Mouse (Mus musculus): ENCODE data around the gene Adamts9. TPM values are rescaled to one million over a fixed set of nuclear protein-coding genes. Genes with fewer than 3 reads are reported as not detected.

Adamts9 gene
- polyA plus RNA-seq, 1 experiment from 2014 or later, result 14.2 TPM

GRCm38 (mm10) chr6:92817661-92818060 is 125.6 kb downstream of the Adamts9 start:
- H3K27ac ChIP-seq, result no peak overlapping the region
- H3K36me3 ChIP-seq, result peaks cover 58% of the 10 kb centered on the region
- peaks cover 20% of the 10 kb centered on the region for H3K4me1 ChIP-seq
- no peaks in the 10 kb centered on the region for H3K27me3 ChIP-seq
- H3K9me3 ChIP-seq (replicated peaks), result no peaks in the 10 kb centered on the region
- H3K4me3 ChIP-seq (replicated peaks), result no peak overlapping the region
- no peak overlapping the region for H3K4me2 ChIP-seq
- no peak for ATAC-seq (replicated peaks; ENCODE audit: low FRiP score)
- 71% methylated on average over 8 of the region's 8 CpGs for WGBS
- no peak overlapping the region for H3K9ac ChIP-seq

DNA sequence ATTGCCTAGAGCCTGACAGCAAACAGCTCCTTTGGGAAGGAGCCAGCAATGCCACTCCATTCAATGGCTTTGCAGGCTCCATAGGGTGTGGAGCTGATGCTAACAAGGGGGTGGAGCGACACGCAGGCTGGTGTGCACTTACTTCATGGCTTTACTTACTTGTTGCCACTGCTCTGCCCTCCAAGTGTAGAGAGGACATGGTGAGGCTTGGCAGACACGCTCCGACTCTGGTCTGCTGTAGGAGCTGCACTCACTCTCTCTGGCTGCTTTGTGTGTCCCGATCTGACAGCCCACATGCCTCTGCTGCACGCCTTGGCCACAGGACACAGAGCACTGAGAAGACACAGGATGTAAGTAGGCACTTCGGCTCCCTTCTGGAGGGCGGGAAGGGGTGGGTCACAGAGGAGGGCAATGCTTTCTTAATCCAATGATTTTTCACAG is 127.0 kb downstream of the Adamts9 start, which contains the start of gene A730049H05Rik:
A730049H05Rik (plus strand) TSS at position 168 of the 441 bp plus-strand sequence.
- Histone ChIP-seq H3K27ac (peak within 1 kb of the TSS; percentile 41; the same call in 1 of the 2 replicates), H3K27me3 (no peaks in the 10 kb centered on the region), H3K4me1 (peaks cover 26% of the 10 kb centered on the region), H3K4me2 (no peak within 1 kb of the TSS), H3K9me3 (replicated peaks) (no peaks in the 10 kb centered on the region), H3K36me3 (peaks cover 55% of the 10 kb centered on the region), H3K9ac (no peak within 1 kb of the TSS), H3K4me3 (replicated peaks) (no peak within 1 kb of the TSS)
- ATAC-seq (replicated peaks; ENCODE audit: low FRiP score), result 0 out of 2 replicates have a peak, but pooled peaks have one; percentile 29
- WGBS, result 27% methylated on average over 8 of the region's 8 CpGs

DNA sequence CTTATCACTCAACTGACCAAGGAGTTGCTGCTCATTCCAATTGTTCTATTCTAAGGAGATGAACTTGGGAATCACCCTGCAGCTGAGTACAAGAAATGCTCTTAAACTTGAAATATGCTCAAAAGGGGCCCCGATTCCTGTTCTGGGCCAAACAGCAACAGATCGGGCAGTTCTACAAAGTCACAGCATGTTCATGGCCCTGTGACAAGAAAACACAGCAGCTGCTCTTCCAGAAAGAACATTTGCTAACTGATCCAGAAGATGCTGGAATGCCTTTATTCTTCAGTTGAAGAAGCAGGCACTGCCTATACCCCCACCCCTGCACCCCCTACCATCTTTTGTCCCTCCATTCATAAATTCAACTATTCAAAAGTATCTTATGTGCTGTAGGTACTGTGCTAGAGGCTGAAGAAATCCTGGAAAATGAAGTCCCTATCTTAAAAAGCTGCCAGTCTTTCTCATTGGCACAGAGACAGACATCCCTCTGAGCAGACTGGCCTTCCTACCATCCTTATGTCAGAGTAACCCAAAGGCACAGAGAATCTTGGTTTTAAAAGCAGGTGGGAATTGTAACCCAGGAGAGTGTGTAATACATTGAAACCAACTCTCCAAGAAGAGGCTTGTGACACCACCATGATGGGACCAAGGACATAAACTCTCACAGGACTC is 130.5 kb downstream of the Adamts9 start:
- Histone ChIP-seq H3K27me3 (no peaks in the 10 kb centered on the region), H3K36me3 (peaks cover 64% of the 10 kb centered on the region), H3K4me1 (peaks cover 26% of the 10 kb centered on the region), H3K9me3 (replicated peaks) (no peaks in the 10 kb centered on the region), H3K27ac (peak overlapping the region; percentile 37; the same call in 1 of the 2 replicates), H3K4me2 (no peak overlapping the region), H3K9ac (no peak overlapping the region), H3K4me3 (replicated peaks) (no peak overlapping the region)
- no peak for ATAC-seq (replicated peaks; ENCODE audit: low FRiP score)
- 42% methylated on average over 2 of the region's 2 CpGs for WGBS

GRCm38 (mm10) chr6:92811566-92811965 is 131.7 kb downstream of the Adamts9 start:
- Histone ChIP-seq H3K4me2 (no peak overlapping the region), H3K9me3 (replicated peaks) (no peaks in the 10 kb centered on the region), H3K27ac (peak overlapping the region; percentile 10; the same call in 1 of the 2 replicates), H3K9ac (no peak overlapping the region), H3K4me3 (replicated peaks) (no peak overlapping the region), H3K4me1 (peaks cover 23% of the 10 kb centered on the region), H3K36me3 (peaks cover 69% of the 10 kb centered on the region), H3K27me3 (no peaks in the 10 kb centered on the region)
- ATAC-seq (replicated peaks; ENCODE audit: low FRiP score), result no peak

- H3K4me2 ChIP-seq, result no peak overlapping the region
- H3K9me3 ChIP-seq (replicated peaks), result no peaks in the 10 kb centered on the region
- peaks cover 72% of the 10 kb centered on the region for H3K36me3 ChIP-seq
- peaks cover 17% of the 10 kb centered on the region for H3K4me1 ChIP-seq
- H3K4me3 ChIP-seq (replicated peaks), result no peak overlapping the region
- WGBS, result 87% methylated on average over 2 of the region's 2 CpGs
- no peak overlapping the region for H3K9ac ChIP-seq
- ATAC-seq (replicated peaks; ENCODE audit: low FRiP score), result no peak
- no peaks in the 10 kb centered on the region for H3K27me3 ChIP-seq
- H3K27ac ChIP-seq, result peak overlapping the region; percentile 19; the same call in 1 of the 2 replicates
These were observed 132.7 kb downstream of the Adamts9 start for GRCm38 (mm10) chr6:92810628-92811027.

- WGBS, result 90% methylated on average over 3 of the region's 3 CpGs
These were observed 133.5 kb downstream of the Adamts9 start for GRCm38 (mm10) chr6:92809818-92810217.

GRCm38 (mm10) chr6:92804254-92804971 is 138.9 kb downstream of the Adamts9 start:
- H3K36me3 ChIP-seq, result peaks cover 77% of the 10 kb centered on the region
- 88% methylated on average over 3 of the region's 3 CpGs for WGBS
- ATAC-seq (replicated peaks; ENCODE audit: low FRiP score), result no peak
- H3K9me3 ChIP-seq (replicated peaks), result no peaks in the 10 kb centered on the region
- H3K4me3 ChIP-seq (replicated peaks), result no peak overlapping the region
- no peak overlapping the region for H3K27ac ChIP-seq
- H3K4me2 ChIP-seq, result no peak overlapping the region
- no peaks in the 10 kb centered on the region for H3K4me1 ChIP-seq
- no peaks in the 10 kb centered on the region for H3K27me3 ChIP-seq
- no peak overlapping the region for H3K9ac ChIP-seq

More at GRCm38 (mm10) chr6:92809818-92810217, 133.5 kb downstream of the Adamts9 start:
- Histone ChIP-seq H3K4me2 (no peak overlapping the region), H3K9ac (no peak overlapping the region), H3K27me3 (no peaks in the 10 kb centered on the region), H3K4me3 (replicated peaks) (no peak overlapping the region), H3K27ac (no peak overlapping the region), H3K9me3 (replicated peaks) (no peaks in the 10 kb centered on the region), H3K36me3 (peaks cover 72% of the 10 kb centered on the region), H3K4me1 (peaks cover 14% of the 10 kb centered on the region)
- no peak for ATAC-seq (replicated peaks; ENCODE audit: low FRiP score)

DNA sequence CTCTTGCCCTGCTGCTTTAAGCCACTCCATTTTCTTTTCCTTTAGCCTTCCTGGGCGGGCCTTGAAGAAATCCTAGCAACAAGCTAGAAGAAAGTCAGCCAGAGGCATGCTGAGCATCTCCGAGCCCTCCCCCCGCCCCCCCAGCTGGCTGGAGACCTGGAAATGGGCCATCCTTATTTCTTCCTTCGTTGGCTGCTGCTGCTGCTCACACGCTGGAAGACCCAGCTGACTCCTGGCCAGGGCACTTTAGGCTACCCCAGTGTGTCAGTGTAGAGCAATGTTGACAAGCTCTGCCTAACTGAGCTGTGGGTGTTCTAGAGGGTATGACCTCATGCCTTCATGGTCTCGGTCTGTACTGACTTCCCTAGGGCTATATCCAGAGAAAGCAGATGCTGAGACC is 140.1 kb downstream of the Adamts9 start:
- H3K9me3 ChIP-seq (replicated peaks), result no peaks in the 10 kb centered on the region
- no peaks in the 10 kb centered on the region for H3K4me1 ChIP-seq
- no peaks in the 10 kb centered on the region for H3K27me3 ChIP-seq
- no peak overlapping the region for H3K9ac ChIP-seq
- H3K36me3 ChIP-seq, result peaks cover 68% of the 10 kb centered on the region
- H3K4me3 ChIP-seq (replicated peaks), result no peak overlapping the region
- 0 out of 2 replicates have a peak overlapping the region, but pooled peaks have one; percentile 9 for H3K27ac ChIP-seq
- 0 out of 2 replicates have a peak, but pooled peaks have one; percentile 49 for ATAC-seq (replicated peaks; ENCODE audit: low FRiP score)
- WGBS, result 70% methylated on average over 6 of the region's 6 CpGs
- H3K4me2 ChIP-seq, result no peak overlapping the region

DNA sequence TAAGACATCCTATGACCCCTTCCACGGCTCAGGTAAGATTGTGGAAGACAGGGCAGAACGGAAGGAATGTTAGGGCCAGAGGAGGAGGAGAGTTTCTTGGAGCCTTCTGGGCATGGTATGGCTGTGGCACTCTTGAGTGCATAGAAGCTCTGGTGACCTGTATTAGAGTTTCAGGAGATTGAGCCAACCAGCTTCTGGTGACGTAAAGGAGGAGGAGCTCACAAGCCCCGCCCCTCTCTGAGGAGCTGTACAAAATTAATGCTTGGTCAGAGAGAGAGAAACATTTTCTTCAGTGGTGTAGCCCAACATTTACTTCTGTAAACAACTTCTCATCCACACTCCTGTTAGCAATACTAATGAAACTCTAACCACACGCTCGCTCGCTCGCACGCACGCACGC is 140.9 kb downstream of the Adamts9 start:
- Histone ChIP-seq H3K4me2 (no peak overlapping the region), H3K4me1 (no peaks in the 10 kb centered on the region), H3K9ac (no peak overlapping the region), H3K27ac (no peak overlapping the region), H3K9me3 (replicated peaks) (no peaks in the 10 kb centered on the region), H3K36me3 (peaks cover 74% of the 10 kb centered on the region), H3K27me3 (no peaks in the 10 kb centered on the region), H3K4me3 (replicated peaks) (no peak overlapping the region)
- 91% methylated on average over 11 of the region's 11 CpGs for WGBS
- no peak for ATAC-seq (replicated peaks; ENCODE audit: low FRiP score)

- Histone ChIP-seq H3K4me3 (replicated peaks) (no peak overlapping the region), H3K4me2 (no peak overlapping the region), H3K27me3 (no peaks in the 10 kb centered on the region), H3K36me3 (peaks cover 75% of the 10 kb centered on the region), H3K9ac (no peak overlapping the region), H3K27ac (no peak overlapping the region), H3K9me3 (replicated peaks) (no peaks in the 10 kb centered on the region), H3K4me1 (no peaks in the 10 kb centered on the region)
- no peak for ATAC-seq (replicated peaks; ENCODE audit: low FRiP score)
- WGBS, result 84% methylated on average over 2 of the region's 2 CpGs
These were observed 141.8 kb downstream of the Adamts9 start for GRCm38 (mm10) chr6:92801462-92801861.

DNA sequence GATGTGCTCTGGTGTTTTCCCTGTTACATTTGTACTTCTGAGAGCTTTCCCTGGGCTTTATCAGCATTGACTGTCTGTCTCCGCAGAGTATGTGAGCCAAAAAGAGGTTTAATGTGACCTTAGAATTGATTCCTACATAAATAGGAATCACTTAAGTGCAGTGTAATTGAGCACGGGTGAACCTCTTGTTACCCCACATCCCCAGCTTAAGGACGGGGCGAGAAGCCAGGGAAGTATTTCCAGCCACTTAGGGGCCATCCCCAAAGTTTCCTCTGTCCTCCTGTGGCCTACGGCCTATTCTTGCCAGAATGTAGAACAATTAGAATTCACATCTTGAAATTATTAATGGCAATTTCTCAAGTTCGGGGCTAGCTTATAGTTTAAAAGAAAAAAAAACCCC is 149.5 kb downstream of the Adamts9 start:
- no peak overlapping the region for H3K9ac ChIP-seq
- H3K36me3 ChIP-seq, result peaks cover 82% of the 10 kb centered on the region
- ATAC-seq (replicated peaks; ENCODE audit: low FRiP score), result no peak
- no peaks in the 10 kb centered on the region for H3K4me1 ChIP-seq
- WGBS, result 87% methylated on average over 6 of the region's 6 CpGs
- no peaks in the 10 kb centered on the region for H3K9me3 ChIP-seq (replicated peaks)
- no peaks in the 10 kb centered on the region for H3K27me3 ChIP-seq
- H3K4me2 ChIP-seq, result no peak overlapping the region
- H3K27ac ChIP-seq, result no peak overlapping the region
- no peak overlapping the region for H3K4me3 ChIP-seq (replicated peaks)

DNA sequence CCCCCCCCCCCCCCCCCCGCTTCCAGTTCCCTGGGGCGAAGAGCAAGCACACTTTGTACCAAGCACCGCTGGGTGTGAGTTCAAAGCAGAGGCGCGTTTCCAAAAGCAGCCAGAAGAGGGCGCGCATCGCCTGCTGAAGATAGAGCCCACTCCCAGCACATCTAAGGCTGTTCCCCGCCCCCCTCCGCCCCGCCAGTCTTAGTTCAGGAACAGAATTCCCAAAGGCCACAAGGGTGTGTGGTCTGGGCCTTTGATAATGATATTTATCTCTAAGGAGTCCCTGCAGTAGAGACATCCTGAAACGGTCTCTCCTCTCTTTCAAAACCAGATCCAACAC is 155.9 kb downstream of the Adamts9 start:
- WGBS, result 2% methylated on average over 11 of the region's 12 CpGs
- peaks cover 10% of the 10 kb centered on the region; the same call in 1 of the 2 replicates for H3K4me1 ChIP-seq
- no peaks in the 10 kb centered on the region for H3K27me3 ChIP-seq
- H3K36me3 ChIP-seq, result peaks cover 62% of the 10 kb centered on the region
- no peaks in the 10 kb centered on the region for H3K9me3 ChIP-seq (replicated peaks)
- ATAC-seq (replicated peaks; ENCODE audit: low FRiP score), result peak; percentile 87
- peak overlapping the region; percentile 24 for H3K4me3 ChIP-seq (replicated peaks)
- no peak overlapping the region for H3K27ac ChIP-seq
- H3K4me2 ChIP-seq, result peak overlapping the region; percentile 53
- no peak overlapping the region for H3K9ac ChIP-seq

All from kidney, embryonic 15.5 days (tissue).